Mouse (Mus musculus) limb, embryonic 11.5 days (tissue): Measurements from ENCODE around the gene Ifna2. TPM values are rescaled to one million over a fixed set of nuclear protein-coding genes. Genes with fewer than 3 reads are reported as not detected.

Experiments used
- ATAC-seq: fragments of 200-750 bp; cut with Nextera tagmentation; 2 replicates; pipeline ENCODE4 v1.8.0; 2017; ENCODE audit warnings: low read depth; ENCODE audit not compliant: insufficient number of reproducible peaks, low FRiP score, low TSS enrichment
- DNase-seq: peaks from one replicate; pipeline ENCODE4 v3.0.0-alpha.2; 2015; ENCODE audit warnings: low spot score
- H3K27ac ChIP-seq: fragments of 300-500 bp; sonication (generic); replicated peaks from 2 replicates; pipeline ENCODE4 v1.5.1; 2014; ENCODE audit warnings: low read depth, mild to moderate bottlenecking, low read length
- H3K27me3 ChIP-seq: fragments of 300-500 bp; sonication (generic); 2 replicates; pipeline ENCODE4 v1.6.1; 2014; ENCODE audit warnings: mild to moderate bottlenecking, low read length, mixed read lengths; ENCODE audit not compliant: control insufficient read depth, insufficient read depth
- H3K36me3 ChIP-seq: fragments of 300-500 bp; sonication (generic); 2 replicates; pipeline ENCODE4 v1.6.1; 2014; ENCODE audit warnings: mild to moderate bottlenecking, low read length, moderate library complexity, mixed read lengths; ENCODE audit not compliant: control insufficient read depth, insufficient read depth
- H3K4me1 ChIP-seq: fragments of 300-500 bp; sonication (generic); 2 replicates; pipeline ENCODE4 v1.6.1; 2014; ENCODE audit warnings: low read length, mixed read lengths; ENCODE audit not compliant: control insufficient read depth, insufficient read depth
- H3K4me2 ChIP-seq: fragments of 300-500 bp; sonication (generic); 2 replicates; pipeline ENCODE4 v1.6.1; 2014; ENCODE audit warnings: low read depth, mild to moderate bottlenecking, moderate library complexity; ENCODE audit not compliant: severe bottlenecking
- H3K4me3 ChIP-seq: fragments of 300-500 bp; sonication (generic); 2 replicates; pipeline ENCODE4 v1.5.1; 2014; ENCODE audit warnings: low read depth, low read length
- H3K9ac ChIP-seq: fragments of 300-500 bp; sonication (generic); 2 replicates; pipeline ENCODE4 v1.6.1; 2014; ENCODE audit warnings: mild to moderate bottlenecking, low read length
- H3K9me3 ChIP-seq: fragments of 300-500 bp; sonication (generic); 2 replicates; pipeline ENCODE4 v1.6.1; 2016; ENCODE audit warnings: low read length; ENCODE audit not compliant: control insufficient read depth
- WGBS: fragments of 180-500 bp; shearing (Covaris S2); extraction: QIAGEN DNeasy Blood & Tissue Kit; methylation state at CpG from one replicate; pipeline ENCODE4 v1.1.7; 2014; 5-methylcytosine and 5-hydroxymethylcytosine counted together
- polyA plus RNA-seq: library from polyadenylated mRNA; unstranded; fragments of >200 nt; fragmentation: Nextera tagmentation; extraction: Ambion mirVana; gene quantifications from 2 replicates; pipeline ENCODE4 v1.2.1, GENCODE M21; 2014

The Ifna2 gene
- polyA plus RNA-seq, 1 experiment from 2014 or later: not detected

DNA sequence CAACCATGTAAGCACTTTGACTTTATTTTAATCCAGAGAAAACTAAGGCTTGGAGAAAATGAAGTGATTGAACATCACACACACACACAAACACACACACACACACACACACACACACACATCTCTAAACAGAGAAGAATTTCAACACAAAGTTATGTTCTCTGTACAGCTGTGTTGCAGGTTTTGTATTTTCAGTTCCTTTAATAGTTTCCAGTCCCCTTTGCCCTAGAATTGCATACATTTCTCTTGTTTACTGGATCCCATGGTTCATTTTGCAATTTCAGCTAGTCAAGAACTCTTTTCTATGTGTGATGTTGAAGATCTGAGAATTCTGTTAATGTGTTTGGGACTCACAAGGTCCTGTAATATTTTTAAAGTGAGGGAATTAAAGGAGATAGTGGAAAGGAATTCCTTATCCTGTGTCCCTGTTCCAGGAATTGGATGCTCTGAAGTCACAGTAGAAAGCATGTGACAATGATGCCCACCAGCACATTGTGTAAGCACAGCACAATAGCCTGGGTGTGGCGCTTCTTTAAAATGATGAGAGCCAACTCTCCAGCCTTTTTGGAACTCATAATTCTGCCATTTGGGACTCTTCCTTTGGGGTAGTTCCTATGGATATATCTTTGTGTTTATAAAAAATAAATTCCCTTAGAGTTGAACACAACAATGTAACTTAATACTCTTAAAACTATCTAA is 23.6 kb upstream of the Ifna2 start:
- WGBS: 95% methylated on average over 1 of the region's 1 CpGs
- Histone ChIP-seq H3K27ac (no peak overlapping the region), H3K4me1 (no peaks in the 10 kb centered on the region), H3K36me3 (no peaks in the 10 kb centered on the region), H3K4me2 (no peak overlapping the region), H3K9me3 (no peaks in the 10 kb centered on the region), H3K9ac (no peak overlapping the region), H3K27me3 (no peaks in the 10 kb centered on the region), H3K4me3 (no peak overlapping the region)
- ATAC-seq: no peak
- DNase-seq: no peak

GRCm38 (mm10) chr4:88705924-88706323 is 22.2 kb upstream of the Ifna2 start:
- 26% methylated on average over 3 of the region's 3 CpGs for WGBS
- H3K4me3 ChIP-seq: no peak overlapping the region
- no peak overlapping the region for H3K27ac ChIP-seq
- no peaks in the 10 kb centered on the region for H3K27me3 ChIP-seq
- H3K9me3 ChIP-seq: no peaks in the 10 kb centered on the region
- DNase-seq: no peak
- no peaks in the 10 kb centered on the region for H3K4me1 ChIP-seq
- no peaks in the 10 kb centered on the region for H3K36me3 ChIP-seq
- no peak for ATAC-seq
- no peak overlapping the region for H3K9ac ChIP-seq
- no peak overlapping the region for H3K4me2 ChIP-seq

DNA sequence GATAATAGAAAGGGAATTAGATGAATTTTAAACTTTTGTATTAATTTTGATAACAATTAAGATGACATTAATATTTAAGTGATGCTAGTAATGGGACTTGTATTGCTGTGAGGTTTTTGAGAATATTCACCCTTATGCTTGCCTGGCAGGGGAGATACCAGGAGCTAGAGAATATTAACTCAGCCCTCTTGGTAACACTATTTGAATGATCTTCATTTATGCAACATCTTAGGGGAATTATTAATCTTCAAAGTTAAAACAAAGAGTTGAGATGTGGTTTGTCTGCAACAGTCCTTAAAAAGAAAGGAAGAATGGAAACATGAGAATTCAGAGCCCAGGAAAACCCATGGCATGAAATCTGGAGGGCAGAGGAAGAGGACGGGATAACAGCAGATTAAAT is 15.6 kb upstream of the Ifna2 start:
- Histone ChIP-seq H3K4me1 (no peaks in the 10 kb centered on the region), H3K27me3 (no peaks in the 10 kb centered on the region), H3K9me3 (no peaks in the 10 kb centered on the region), H3K4me2 (no peak overlapping the region), H3K9ac (no peak overlapping the region), H3K36me3 (no peaks in the 10 kb centered on the region), H3K4me3 (no peak overlapping the region), H3K27ac (no peak overlapping the region)
- ATAC-seq: no peak
- no peak for DNase-seq
- WGBS: 83% methylated on average over 1 of the region's 1 CpGs

DNA sequence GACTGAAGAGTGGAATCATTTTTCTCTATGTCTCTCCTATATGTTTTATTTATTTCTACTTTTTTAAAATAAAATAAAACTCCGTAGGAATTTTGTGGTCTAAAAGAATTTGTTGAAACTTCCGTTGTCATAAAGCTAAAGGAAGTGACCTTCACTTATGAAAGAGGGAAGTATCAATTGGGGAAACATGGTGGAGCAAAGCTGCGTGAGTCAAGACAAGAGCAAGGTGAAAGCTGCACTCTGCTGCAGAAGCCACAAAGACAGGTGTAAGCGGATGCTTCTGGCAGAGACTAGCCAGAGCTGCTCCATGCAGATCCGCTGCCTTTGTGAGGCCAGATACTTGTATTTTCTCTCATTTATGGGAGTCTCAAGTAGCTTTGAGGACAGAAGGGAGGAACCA is 15.1 kb upstream of the Ifna2 start:
- no peak for ATAC-seq
- H3K4me3 ChIP-seq: no peak overlapping the region
- H3K4me1 ChIP-seq: no peaks in the 10 kb centered on the region
- DNase-seq: no peak
- H3K9ac ChIP-seq: no peak overlapping the region
- no peak overlapping the region for H3K4me2 ChIP-seq
- no peak overlapping the region for H3K27ac ChIP-seq
- H3K9me3 ChIP-seq: no peaks in the 10 kb centered on the region
- no peaks in the 10 kb centered on the region for H3K36me3 ChIP-seq
- WGBS: 72% methylated on average over 5 of the region's 5 CpGs
- H3K27me3 ChIP-seq: no peaks in the 10 kb centered on the region

GRCm38 (mm10) chr4:88697753-88698152 is 14.0 kb upstream of the Ifna2 start:
- ATAC-seq: no peak

GRCm38 (mm10) chr4:88697108-88697507 is 13.4 kb upstream of the Ifna2 start:
- 51% methylated on average over 6 of the region's 6 CpGs for WGBS
- DNase-seq: no peak
- no peak for ATAC-seq
- no peaks in the 10 kb centered on the region for H3K9me3 ChIP-seq
- no peaks in the 10 kb centered on the region for H3K4me1 ChIP-seq
- no peak overlapping the region for H3K27ac ChIP-seq
- no peak overlapping the region for H3K9ac ChIP-seq
- H3K4me3 ChIP-seq: no peak overlapping the region
- H3K27me3 ChIP-seq: no peaks in the 10 kb centered on the region
- no peak overlapping the region for H3K4me2 ChIP-seq
- H3K36me3 ChIP-seq: no peaks in the 10 kb centered on the region

More at GRCm38 (mm10) chr4:88697753-88698152, 14.0 kb upstream of the Ifna2 start:
- Histone ChIP-seq H3K4me1 (no peaks in the 10 kb centered on the region), H3K27me3 (no peaks in the 10 kb centered on the region), H3K9ac (no peak overlapping the region), H3K9me3 (no peaks in the 10 kb centered on the region), H3K4me2 (no peak overlapping the region), H3K36me3 (no peaks in the 10 kb centered on the region), H3K27ac (no peak overlapping the region), H3K4me3 (no peak overlapping the region)
- WGBS: 80% methylated on average over 4 of the region's 4 CpGs
- DNase-seq: no peak

- no peak overlapping the region for H3K4me3 ChIP-seq
- H3K36me3 ChIP-seq: no peaks in the 10 kb centered on the region
- DNase-seq (peak; percentile 89), ATAC-seq (peak; percentile 85)
- H3K4me1 ChIP-seq: no peaks in the 10 kb centered on the region
- no peak overlapping the region for H3K9ac ChIP-seq
- no peak overlapping the region for H3K27ac ChIP-seq
- H3K27me3 ChIP-seq: no peaks in the 10 kb centered on the region
- no peak overlapping the region for H3K4me2 ChIP-seq
- H3K9me3 ChIP-seq: no peaks in the 10 kb centered on the region
- WGBS: 29% methylated on average over 3 of the region's 3 CpGs
These were observed 12.6 kb upstream of the Ifna2 start for GRCm38 (mm10) chr4:88696237-88696884.

DNA sequence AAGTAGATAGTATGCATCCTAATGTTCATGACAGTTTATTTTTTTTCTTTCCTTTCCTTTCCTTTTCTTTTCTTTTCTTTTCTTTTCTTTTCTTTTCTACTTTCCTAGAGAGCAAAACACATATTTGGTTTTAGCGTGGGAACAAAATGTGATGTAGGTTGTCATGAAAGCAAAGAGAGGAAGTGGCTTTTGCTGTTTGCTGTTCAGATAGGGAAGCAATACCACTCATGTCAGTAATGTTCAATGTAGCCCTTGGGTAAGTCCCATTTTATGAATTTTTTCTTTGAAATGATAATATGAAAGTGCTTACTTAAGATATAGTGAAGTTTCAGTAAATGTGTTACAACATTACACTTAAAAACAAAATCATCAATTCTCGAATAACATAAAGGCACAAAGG is 9.7 kb upstream of the Ifna2 start:
- no peak overlapping the region for H3K4me3 ChIP-seq
- WGBS: 88% methylated on average over 2 of the region's 2 CpGs
- no peak for ATAC-seq

More for the DNA sequence above, 9.7 kb upstream of the Ifna2 start:
- DNase-seq: no peak
- Histone ChIP-seq H3K4me1 (no peaks in the 10 kb centered on the region), H3K27ac (no peak overlapping the region), H3K9me3 (no peaks in the 10 kb centered on the region), H3K27me3 (no peaks in the 10 kb centered on the region), H3K4me2 (no peak overlapping the region), H3K36me3 (no peaks in the 10 kb centered on the region), H3K9ac (no peak overlapping the region)
